Comparison of ENCODE assay signal across 12 mouse cellular contexts in genomic region chr12:30561411-30561810, GRCm38 (mm10). TPM values are rescaled to one million over a fixed set of nuclear protein-coding genes. Genes with fewer than 3 reads are reported as not detected.
DNase-seq lines count a peak whose midpoint lies in the region; ATAC-seq and TF ChIP-seq lines count a peak whose summit lies in the region.
"Had no signal": no experiment of that assay in that cellular context is flagged by ENCODE, and none has a peak within 500 bp of the region (broad histone marks: within the 10 kb centered on the region; RNA-seq: fewer than 3 reads in every experiment).

No protein-coding gene starts in this region.

- intact Hi-C loops in left cerebral cortex, postnatal 14 days (cut with DNase I): no loop called here

- H3K9me3 ChIP-seq in heart, embryonic 12.5 days (replicated peaks): no peaks in the 10 kb centered on the region
- H3K9me3 ChIP-seq in kidney, postnatal 0 days (replicated peaks; ENCODE audit: low read length): no peaks in the 10 kb centered on the region

- peak overlapping the region; percentile 41 for H3K4me2 ChIP-seq in heart, embryonic 12.5 days
- H3K4me2 ChIP-seq in kidney, postnatal 0 days (ENCODE audit: low read length): no peak overlapping the region; the same call in 1 of the 2 replicates

- no peaks in the 10 kb centered on the region for H3K4me1 ChIP-seq in heart, embryonic 12.5 days (replicated peaks)
- peaks cover 3% of the 10 kb centered on the region; the same call in 1 of the 2 replicates for H3K4me1 ChIP-seq in kidney, postnatal 0 days (replicated peaks; ENCODE audit: insufficient read depth, low read length)

- no peak overlapping the region for H3K27ac ChIP-seq in heart, embryonic 12.5 days (ENCODE audit: poor library complexity, severe bottlenecking)
- H3K27ac ChIP-seq in kidney, postnatal 0 days: peak overlapping the region; percentile 36; the same call in 1 of the 2 replicates
- H3K27ac ChIP-seq: gastrocnemius, adult 2 months had no signal

- H3K9ac ChIP-seq in heart, embryonic 12.5 days: no peak overlapping the region
- H3K9ac ChIP-seq in kidney, postnatal 0 days (ENCODE audit: low read depth, low read length): no peak overlapping the region

- TF ChIP-seq CTCF in kidney, postnatal 0 days (IDR thresholded peaks at IDR 0.05; ENCODE audit: low read depth): no peak

- DNase-seq in heart, adult 9 months (ENCODE audit: low spot score in 2 of 2): no peak
- peak; percentile 58 for DNase-seq in kidney, postnatal 0 days (ENCODE audit: low spot score)
- no peak for DNase-seq in kidney, postnatal 25 days
- peak; percentile 11 for DNase-seq in retina, embryonic 14.5 days (ENCODE audit: low spot score)
- no peak for DNase-seq in retina, postnatal 1 day
- DNase-seq in lung, postnatal 36 days: peak; percentile 19
- DNase-seq in left cerebral cortex, postnatal 14 days (ENCODE audit: low spot score in 2 of 2): no peak
- DNase-seq: cerebellum, postnatal 25 days; gastrocnemius, adult 2 months; heart, postnatal 36 days had no signal

- no peaks in the 10 kb centered on the region for H3K36me3 ChIP-seq in heart, embryonic 12.5 days
- H3K36me3 ChIP-seq in kidney, postnatal 0 days (ENCODE audit: insufficient read depth, low read length): no peaks in the 10 kb centered on the region

- WGBS in heart, embryonic 12.5 days: 22% methylated on average over 11 of the region's 11 CpGs
- WGBS in kidney, postnatal 0 days: 10% methylated on average over 11 of the region's 11 CpGs

- no peak for ATAC-seq in heart, embryonic 12.5 days (ENCODE audit: insufficient number of reproducible peaks, low FRiP score)
- no peak for ATAC-seq in kidney, postnatal 0 days (replicated peaks; ENCODE audit: low FRiP score, low read depth)

- no peak overlapping the region for H3K4me3 ChIP-seq in heart, embryonic 12.5 days
- no peak overlapping the region for H3K4me3 ChIP-seq in kidney, postnatal 0 days (replicated peaks; ENCODE audit: low read depth, low read length)
- H3K4me3 ChIP-seq: erythroblast, embryonic 14.5 days; gastrocnemius, adult 2 months had no signal

- H3K27me3 ChIP-seq in heart, embryonic 12.5 days (replicated peaks): no peaks in the 10 kb centered on the region
- no peaks in the 10 kb centered on the region for H3K27me3 ChIP-seq in kidney, postnatal 0 days (ENCODE audit: insufficient read depth, low read length)

RNA-seq across cellular contexts. Expression of gene Tmem18, which starts 22.8 kb away (rescaled TPM):
- 14.8 and 15.4 TPM in 2 replicates for polyA plus RNA-seq in heart, embryonic 12.5 days (2016; fragmentation: Nextera tagmentation; extraction: Ambion mirVana)
- polyA plus RNA-seq in kidney, postnatal 0 days (2015; fragmentation: Nextera tagmentation; extraction: Ambion mirVana): 27.5 and 30.6 TPM in 2 replicates
- 10 to 100 TPM; 42.3 to 44.9 TPM for total RNA-seq in left cerebral cortex, postnatal 14 days (2021)

Comparison
In these comparisons a context has a peak if more than half of its experiments do, and no peak if none do; other contexts are left out.
1. DNase-seq: peak in kidney, postnatal 0 days (single experiment), retina, embryonic 14.5 days (single experiment) and lung, postnatal 36 days (single experiment); none in heart, adult 9 months (0 of 2), kidney, postnatal 25 days (0 of 2), retina, postnatal 1 day (single experiment) and left cerebral cortex, postnatal 14 days (0 of 2).